Mouse (Mus musculus) myocyte (in vitro differentiated cells): ENCODE data around the gene Pde8a. TPM values are rescaled to one million over a fixed set of nuclear protein-coding genes. Genes with fewer than 3 reads are reported as not detected.

ENCODE experiments used
- H3K27me3 ChIP-seq: one replicate; pipeline ENCODE4 v1.6.1; 2011; ENCODE audit not compliant: control insufficient read depth, insufficient read depth, insufficient read length
- H3K36me3 ChIP-seq: one replicate; pipeline ENCODE4 v1.6.1; 2011; ENCODE audit not compliant: control insufficient read depth, insufficient read depth
- H3K4me2 ChIP-seq: one replicate; pipeline ENCODE4 v1.6.1; 2011; ENCODE audit warnings: low read depth, control low read depth
- H3K4me3 ChIP-seq: one replicate; pipeline ENCODE4 v1.5.1; 2011; ENCODE audit warnings: mild to moderate bottlenecking, control low read depth, moderate library complexity
- H3K79me2 ChIP-seq: one replicate; pipeline ENCODE4 v1.6.1; 2011; ENCODE audit not compliant: control insufficient read depth, insufficient read depth
- H3ac ChIP-seq: one replicate; pipeline ENCODE4 v1.6.1; 2011; ENCODE audit not compliant: control insufficient read depth, insufficient read length
- CEBPB ChIP-seq: IDR thresholded peaks from 2 replicates; pipeline ENCODE4 v1.6.1; 2011; ENCODE audit warnings: mild to moderate bottlenecking, moderate library complexity; ENCODE audit not compliant: poor library complexity, insufficient read depth, severe bottlenecking
- E2F4 ChIP-seq: IDR thresholded peaks from one replicate; pipeline ENCODE4 v1.6.1; 2011; ENCODE audit warnings: mild to moderate bottlenecking, control low read depth, moderate library complexity; ENCODE audit not compliant: insufficient read depth
- MAX ChIP-seq: IDR thresholded peaks from one replicate; pipeline ENCODE4 v1.6.1; 2011; ENCODE audit warnings: low read depth, mild to moderate bottlenecking, control low read depth
- MYOD1 ChIP-seq, 3 experiments: IDR thresholded peaks; one replicate each; pipeline ENCODE4 v1.6.1; 2011; ENCODE audit warnings: control low read depth in 2 of 3, low read depth in 2 of 3, mild to moderate bottlenecking in 2 of 3, moderate library complexity in 1 of 3; ENCODE audit not compliant: insufficient read length in 2 of 3, control insufficient read depth in 1 of 3
- MYOG ChIP-seq, 3 experiments: IDR thresholded peaks; one replicate each; pipeline ENCODE4 v1.6.1; 2011; ENCODE audit warnings: control low read depth in 2 of 3, low read depth in 2 of 3, mild to moderate bottlenecking in 2 of 3; ENCODE audit not compliant: insufficient read length in 2 of 3, control insufficient read depth in 1 of 3, insufficient read depth in 1 of 3
- POLR2A ChIP-seq: IDR thresholded peaks from one replicate; pipeline ENCODE4 v1.6.1; 2011; ENCODE audit warnings: low read depth, mild to moderate bottlenecking, control low read depth, moderate library complexity; ENCODE audit not compliant: insufficient read length
- POLR2AphosphoS2 ChIP-seq: IDR thresholded peaks from one replicate; pipeline ENCODE4 v1.6.1; 2011; ENCODE audit warnings: low read depth, control low read depth; ENCODE audit not compliant: insufficient read length
- REST ChIP-seq: IDR thresholded peaks from one replicate; pipeline ENCODE4 v1.6.1; 2011; ENCODE audit warnings: mild to moderate bottlenecking, control low read depth, moderate library complexity; ENCODE audit not compliant: insufficient read depth, insufficient read length
- SRF ChIP-seq: IDR thresholded peaks from one replicate; pipeline ENCODE4 v1.6.1; 2011; ENCODE audit warnings: low read depth; ENCODE audit not compliant: control insufficient read depth, insufficient read length
- TCF12 ChIP-seq: IDR thresholded peaks from one replicate; pipeline ENCODE4 v1.6.1; 2011; ENCODE audit warnings: mild to moderate bottlenecking, control low read depth; ENCODE audit not compliant: poor library complexity, insufficient read depth, severe bottlenecking
- TCF3 ChIP-seq: IDR thresholded peaks from one replicate; pipeline ENCODE4 v1.6.1; 2011; ENCODE audit warnings: low read depth, control low read depth; ENCODE audit not compliant: insufficient read length
- USF1 ChIP-seq: IDR thresholded peaks from one replicate; pipeline ENCODE4 v1.6.1; 2011; ENCODE audit warnings: low read depth, mild to moderate bottlenecking, control low read depth, moderate library complexity
- polyA plus RNA-seq: library from polyadenylated mRNA; unstranded; fragments of >200 nt; fragmentation: generic; extraction: Trizol; gene quantifications from one replicate; pipeline ENCODE4 v1.2.1, GENCODE M21; 2012; ENCODE audit warnings: missing spikeins

The Pde8a gene
- polyA plus RNA-seq, 1 experiment: 3.5 TPM

- Histone ChIP-seq H3K36me3 (no peaks in the 10 kb centered on the region), H3K27me3 (no peaks in the 10 kb centered on the region), H3K79me2 (no peaks in the 10 kb centered on the region), H3K4me3 (no peak overlapping the region), H3ac (no peak overlapping the region), H3K4me2 (no peak overlapping the region)
- TF ChIP-seq SRF: no peak
- no peak for TF ChIP-seq REST
Measured at GRCm38 (mm10) chr7:81255456-81255855, 42.1 kb downstream of the Pde8a start.

- Histone ChIP-seq H3ac (no peak overlapping the region), H3K4me3 (no peak overlapping the region), H3K79me2 (no peaks in the 10 kb centered on the region), H3K36me3 (no peaks in the 10 kb centered on the region), H3K27me3 (no peaks in the 10 kb centered on the region), H3K4me2 (no peak overlapping the region)
- no peak for TF ChIP-seq REST
- TF ChIP-seq MAX: no peak
- TF ChIP-seq USF1: no peak
- TF ChIP-seq TCF12: no peak
- no peak for TF ChIP-seq POLR2A
- no peak for TF ChIP-seq E2F4
- no peak for TF ChIP-seq POLR2AphosphoS2
- TF ChIP-seq MYOD1 (IDR thresholded peaks at IDR 0.05; ENCODE audit: control insufficient read depth in 1 of 3, insufficient read length in 2 of 3, low read depth in 2 of 3): no peak
- no peak for TF ChIP-seq MYOG (IDR thresholded peaks at IDR 0.05; ENCODE audit: control insufficient read depth in 1 of 3, insufficient read depth in 1 of 3, insufficient read length in 2 of 3, low read depth in 2 of 3)
- TF ChIP-seq TCF3: no peak
- TF ChIP-seq CEBPB: no peak
- no peak for TF ChIP-seq SRF
Measured at GRCm38 (mm10) chr7:81256773-81257172, 43.4 kb downstream of the Pde8a start.

GRCm38 (mm10) chr7:81261548-81261947, 48.2 kb downstream of the Pde8a start:
- no peaks in the 10 kb centered on the region for H3K27me3 ChIP-seq
- TF ChIP-seq TCF3 (no peak), SRF (no peak), MAX (no peak), CEBPB (no peak), POLR2AphosphoS2 (no peak), TCF12 (no peak), USF1 (no peak), REST (no peak), E2F4 (no peak), POLR2A (no peak), MYOG (IDR thresholded peaks at IDR 0.05; ENCODE audit: control insufficient read depth in 1 of 3, insufficient read depth in 1 of 3, insufficient read length in 2 of 3, low read depth in 2 of 3) (no peak), MYOD1 (IDR thresholded peaks at IDR 0.05; ENCODE audit: control insufficient read depth in 1 of 3, insufficient read length in 2 of 3, low read depth in 2 of 3) (no peak)
- H3K36me3 ChIP-seq: no peaks in the 10 kb centered on the region
- no peaks in the 10 kb centered on the region for H3K79me2 ChIP-seq
- no peak overlapping the region for H3ac ChIP-seq
- H3K4me3 ChIP-seq: no peak overlapping the region
- no peak overlapping the region for H3K4me2 ChIP-seq

DNA sequence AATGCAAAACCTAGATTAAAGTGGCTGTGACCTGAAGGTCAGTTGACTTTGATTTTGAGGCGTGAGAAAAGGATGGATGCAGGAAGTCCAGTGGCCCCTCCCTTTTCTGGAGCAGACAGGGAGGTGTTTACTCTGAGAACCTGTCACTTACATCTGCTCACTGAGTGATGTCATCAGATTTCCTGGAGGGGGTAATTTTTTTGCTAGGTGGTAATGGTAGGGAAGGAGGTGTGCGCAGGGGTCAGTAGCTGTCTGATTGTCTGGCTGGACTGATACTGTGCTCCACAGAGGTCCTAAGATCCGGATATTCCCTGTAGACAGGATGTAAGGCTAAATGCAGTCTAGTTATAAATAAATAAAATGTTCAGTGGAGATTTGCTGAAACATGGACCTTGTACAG, 59.5 kb downstream of the Pde8a start:
- Histone ChIP-seq H3K4me2 (no peak overlapping the region), H3K4me3 (no peak overlapping the region), H3K27me3 (no peaks in the 10 kb centered on the region), H3ac (no peak overlapping the region), H3K36me3 (no peaks in the 10 kb centered on the region), H3K79me2 (no peaks in the 10 kb centered on the region)
- TF ChIP-seq MYOD1 (IDR thresholded peaks at IDR 0.05; ENCODE audit: control insufficient read depth in 1 of 3, insufficient read length in 2 of 3, low read depth in 2 of 3): no peak

GRCm38 (mm10) chr7:81278966-81279365, 65.6 kb downstream of the Pde8a start:
- Histone ChIP-seq H3K27me3 (no peaks in the 10 kb centered on the region), H3K4me2 (no peak overlapping the region), H3K4me3 (no peak overlapping the region), H3ac (no peak overlapping the region), H3K36me3 (no peaks in the 10 kb centered on the region), H3K79me2 (no peaks in the 10 kb centered on the region)
- TF ChIP-seq E2F4: no peak
- TF ChIP-seq CEBPB: no peak
- no peak for TF ChIP-seq SRF
- no peak for TF ChIP-seq TCF3
- TF ChIP-seq POLR2A: no peak
- TF ChIP-seq MAX: no peak
- TF ChIP-seq MYOD1 (IDR thresholded peaks at IDR 0.05; ENCODE audit: control insufficient read depth in 1 of 3, insufficient read length in 2 of 3, low read depth in 2 of 3): no peak
- TF ChIP-seq POLR2AphosphoS2: no peak
- no peak for TF ChIP-seq TCF12
